Mouse (Mus musculus): Measurements from ENCODE around the gene Ptprc. TPM values are rescaled to one million over a fixed set of nuclear protein-coding genes. Genes with fewer than 3 reads are reported as not detected.

The Ptprc gene
- 4.4 and 4.9 TPM in 2 replicates for polyA plus RNA-seq (2012; rRNA removed)

DNA sequence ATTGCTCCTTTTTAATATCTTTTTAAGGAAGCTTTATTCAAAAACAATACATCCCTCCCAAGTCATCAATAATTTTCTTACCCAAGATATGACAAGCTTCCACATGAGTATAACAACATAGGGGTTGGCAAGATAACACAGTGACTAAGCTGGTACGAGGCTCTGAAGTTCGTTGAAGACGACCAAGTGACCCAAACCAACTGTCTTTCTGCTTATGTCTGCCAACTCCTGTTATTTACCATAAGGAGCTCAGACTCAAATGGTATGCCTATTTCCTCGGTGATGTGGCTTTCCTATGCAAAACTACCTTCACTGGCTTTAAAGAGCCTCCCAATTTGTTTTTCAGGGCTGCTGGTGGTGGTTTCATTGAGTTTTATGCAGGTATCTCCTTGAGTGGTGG, at the start of gene Ptprc:
Gene Ptprc (minus strand): TSS at position 215 of the 400 bp plus-strand sequence.

Other genes with a start within 250 kb of the Ptprc start
- not detected in 2 replicates for gene Atp6v1g3, start 98.0 kb upstream of the Ptprc start, polyA plus RNA-seq (2012; rRNA removed)

Measured in ovary, adult 2 months (tissue).